Mouse (Mus musculus): ENCODE measurements around the gene Gm20503. TPM values are rescaled to one million over a fixed set of nuclear protein-coding genes. Genes with fewer than 3 reads are reported as not detected.
A peak's percentile ranks its signal among the peaks of the same experiment; 100 is the strongest.

The Gm20503 gene
- total RNA-seq, 1 experiment: not detected

DNA sequence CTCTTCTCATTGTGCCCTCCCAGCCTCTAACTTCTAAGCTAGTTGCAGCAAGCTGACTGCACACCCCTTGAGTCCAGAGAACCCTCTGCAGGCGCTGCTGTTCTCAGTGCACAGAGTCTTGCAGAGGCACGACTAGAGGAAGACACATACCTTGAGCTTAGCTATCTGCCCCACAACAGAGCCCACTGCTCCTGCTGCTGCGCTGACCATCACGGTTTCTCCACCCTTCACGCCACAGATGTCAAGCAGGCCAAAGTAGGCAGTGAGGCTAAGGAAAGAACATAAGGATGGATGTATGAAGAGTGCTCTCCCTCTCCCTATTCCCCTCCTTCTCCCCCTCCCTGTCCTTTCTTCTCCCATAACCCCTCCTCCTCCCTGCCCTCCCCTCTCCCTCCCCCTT lies 27.3 kb upstream of the Gm20503 start:
- Histone ChIP-seq H3K36me3 (ENCODE audit: control insufficient read depth, insufficient read depth, low read length, poor library complexity, severe bottlenecking) (no peaks in the 10 kb centered on the region; the same call in 1 of the 2 replicates), H3K9me3 (ENCODE audit: control insufficient read depth, insufficient read depth, low read depth, low read length) (no peaks in the 10 kb centered on the region), H3K9ac (ENCODE audit: insufficient read depth, low read depth, low read length, poor library complexity, severe bottlenecking) (no peak overlapping the region), H3K4me1 (ENCODE audit: control insufficient read depth in 2 of 2, insufficient read depth in 2 of 2, low read length in 2 of 2, poor library complexity in 1 of 2) (no peaks in the 10 kb centered on the region), H3K4me3 (ENCODE audit: insufficient read depth in 1 of 2, low read depth in 1 of 2, low read length in 2 of 2, poor library complexity in 1 of 2, severe bottlenecking in 1 of 2) (no peak overlapping the region), H3K27ac (ENCODE audit: insufficient read depth, low read depth, low read length, poor library complexity, severe bottlenecking) (no peak overlapping the region)
- TF ChIP-seq HCFC1 (IDR thresholded peaks at IDR 0.05; ENCODE audit: borderline replicate concordance, insufficient read depth, low read length) (no peak), ZC3H11A (IDR thresholded peaks at IDR 0.05; ENCODE audit: borderline replicate concordance, low read depth, low read length) (no peak)
- in situ Hi-C loops (cut with MboI; ENCODE audit: low sequenced_read_pairs in 2 of 2, unreplicated experiment in 2 of 2): no loop called here
- DNase-seq (ENCODE audit: low read depth, low spot score): no peak

DNA sequence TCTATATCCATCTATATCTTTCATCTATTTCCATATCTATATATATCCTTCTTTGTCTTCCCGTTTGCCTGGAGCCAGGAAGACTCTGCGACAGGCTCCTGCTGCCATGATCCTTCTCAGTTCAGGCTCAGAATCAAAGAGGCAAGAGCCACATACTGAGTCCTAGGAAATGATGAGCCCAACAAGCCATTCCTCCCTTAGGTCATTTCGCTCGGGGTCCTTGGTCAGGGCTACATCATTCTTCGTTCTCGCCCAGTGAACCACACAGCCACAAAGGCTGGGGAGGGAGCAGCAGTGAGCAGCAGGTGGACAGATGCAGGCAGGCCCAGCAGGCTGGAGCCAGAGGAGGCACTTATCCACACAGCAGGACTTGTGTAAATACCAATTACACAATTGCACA lies 21.6 kb upstream of the Gm20503 start:
- no peak overlapping the region for H3K27ac ChIP-seq (ENCODE audit: insufficient read depth, low read depth, low read length, poor library complexity, severe bottlenecking)
- H3K4me3 ChIP-seq (ENCODE audit: insufficient read depth in 1 of 2, low read depth in 1 of 2, low read length in 2 of 2, poor library complexity in 1 of 2, severe bottlenecking in 1 of 2): no peak overlapping the region
- no peaks in the 10 kb centered on the region for H3K9me3 ChIP-seq (ENCODE audit: control insufficient read depth, insufficient read depth, low read depth, low read length)
- no peak overlapping the region for H3K9ac ChIP-seq (ENCODE audit: insufficient read depth, low read depth, low read length, poor library complexity, severe bottlenecking)
- H3K36me3 ChIP-seq (ENCODE audit: control insufficient read depth, insufficient read depth, low read length, poor library complexity, severe bottlenecking): peaks cover 5% of the 10 kb centered on the region; the same call in 1 of the 2 replicates
- H3K4me1 ChIP-seq (ENCODE audit: control insufficient read depth in 2 of 2, insufficient read depth in 2 of 2, low read length in 2 of 2, poor library complexity in 1 of 2): peaks cover 0 to 5% of the 10 kb centered on the region in 2 experiments; a peak in 1 of 4 replicates
- in situ Hi-C loops (cut with MboI; ENCODE audit: low sequenced_read_pairs in 2 of 2, unreplicated experiment in 2 of 2): no loop called here
- DNase-seq (ENCODE audit: low read depth, low spot score): no peak
- no peak for TF ChIP-seq ZC3H11A (IDR thresholded peaks at IDR 0.05; ENCODE audit: borderline replicate concordance, low read depth, low read length)
- TF ChIP-seq MAFK (IDR thresholded peaks at IDR 0.05; ENCODE audit: insufficient read depth, low read depth, low read length): no peak
- no peak for TF ChIP-seq ZNF384 (IDR thresholded peaks at IDR 0.05; ENCODE audit: low read depth, low read length)
- TF ChIP-seq HCFC1 (IDR thresholded peaks at IDR 0.05; ENCODE audit: borderline replicate concordance, insufficient read depth, low read length): no peak
- TF ChIP-seq CHD2 (IDR thresholded peaks at IDR 0.05; ENCODE audit: low read depth, low read length): no peak

DNA sequence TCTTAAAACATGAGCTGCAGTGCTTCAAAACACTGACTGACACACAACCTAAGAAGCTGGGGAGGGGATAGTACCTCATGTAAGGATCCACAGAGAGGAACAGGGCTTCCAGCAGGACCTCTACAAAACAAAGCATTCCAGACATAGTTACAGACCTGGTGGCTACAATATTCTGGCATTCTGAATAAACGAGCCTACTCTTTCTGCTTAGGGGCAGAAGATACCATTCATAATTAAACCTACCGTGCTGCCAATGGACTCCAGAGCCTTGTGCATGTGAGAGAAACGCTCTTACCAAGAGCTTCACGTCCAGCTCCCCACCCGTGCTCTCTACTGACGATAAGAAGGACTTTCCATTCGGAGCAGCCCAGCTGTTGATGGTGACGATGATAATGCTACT lies 20.2 kb upstream of the Gm20503 start:
- in situ Hi-C loops (cut with MboI; ENCODE audit: low sequenced_read_pairs in 2 of 2, unreplicated experiment in 2 of 2): no loop called here
- Histone ChIP-seq H3K9me3 (ENCODE audit: control insufficient read depth, insufficient read depth, low read depth, low read length) (no peaks in the 10 kb centered on the region), H3K36me3 (ENCODE audit: control insufficient read depth, insufficient read depth, low read length, poor library complexity, severe bottlenecking) (peaks cover 5% of the 10 kb centered on the region; the same call in 1 of the 2 replicates), H3K4me3 (ENCODE audit: insufficient read depth in 1 of 2, low read depth in 1 of 2, low read length in 2 of 2, poor library complexity in 1 of 2, severe bottlenecking in 1 of 2) (no peak overlapping the region), H3K4me1 (ENCODE audit: control insufficient read depth in 2 of 2, insufficient read depth in 2 of 2, low read length in 2 of 2, poor library complexity in 1 of 2) (peaks cover 0 to 11% of the 10 kb centered on the region in 2 experiments; a peak in 2 of 4 replicates), H3K9ac (ENCODE audit: insufficient read depth, low read depth, low read length, poor library complexity, severe bottlenecking) (no peak overlapping the region), H3K27ac (ENCODE audit: insufficient read depth, low read depth, low read length, poor library complexity, severe bottlenecking) (no peak overlapping the region)
- TF ChIP-seq ZNF384 (IDR thresholded peaks at IDR 0.05; ENCODE audit: low read depth, low read length): no peak
- DNase-seq (ENCODE audit: low read depth, low spot score): no peak

DNA sequence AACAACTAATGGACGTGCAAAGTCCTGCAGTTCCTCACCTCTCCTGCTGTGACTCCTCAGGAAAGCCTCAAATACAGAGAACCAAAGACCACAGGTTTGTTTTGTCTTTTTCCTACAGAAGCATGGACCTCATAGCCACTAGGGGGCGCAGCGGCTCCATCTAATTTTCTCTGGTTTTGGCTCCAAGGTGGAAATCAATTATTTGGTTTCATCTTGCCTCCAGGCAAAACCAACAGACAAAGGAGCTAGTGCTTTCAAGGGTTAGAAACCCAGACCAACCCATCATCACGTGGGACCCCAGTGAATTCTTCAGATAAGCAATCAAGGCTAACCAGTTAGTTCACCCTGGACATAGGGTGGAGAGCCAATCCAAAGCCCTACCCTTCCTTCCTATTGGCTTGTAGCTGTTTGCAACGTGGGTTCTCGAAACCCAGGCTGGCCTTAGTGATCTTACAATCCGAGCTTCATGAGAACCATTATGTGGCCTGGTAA lies 17.8 kb upstream of the Gm20503 start:
- Histone ChIP-seq H3K4me1 (ENCODE audit: control insufficient read depth in 2 of 2, insufficient read depth in 2 of 2, low read length in 2 of 2, poor library complexity in 1 of 2) (peaks cover 0 to 13% of the 10 kb centered on the region in 2 experiments; a peak in 3 of 4 replicates), H3K9me3 (ENCODE audit: control insufficient read depth, insufficient read depth, low read depth, low read length) (no peaks in the 10 kb centered on the region), H3K27ac (ENCODE audit: insufficient read depth, low read depth, low read length, poor library complexity, severe bottlenecking) (no peak overlapping the region), H3K36me3 (ENCODE audit: control insufficient read depth, insufficient read depth, low read length, poor library complexity, severe bottlenecking) (peaks cover 5% of the 10 kb centered on the region; the same call in 1 of the 2 replicates), H3K4me3 (ENCODE audit: insufficient read depth in 1 of 2, low read depth in 1 of 2, low read length in 2 of 2, poor library complexity in 1 of 2, severe bottlenecking in 1 of 2) (no peak overlapping the region), H3K9ac (ENCODE audit: insufficient read depth, low read depth, low read length, poor library complexity, severe bottlenecking) (no peak overlapping the region)
- peak; percentile 95 for DNase-seq (ENCODE audit: low read depth, low spot score)
- in situ Hi-C loops (cut with MboI; ENCODE audit: low sequenced_read_pairs in 2 of 2, unreplicated experiment in 2 of 2): no loop called here
- no peak for TF ChIP-seq HCFC1 (IDR thresholded peaks at IDR 0.05; ENCODE audit: borderline replicate concordance, insufficient read depth, low read length)
- peak; percentile 17; the same call in 1 of the 2 replicates for TF ChIP-seq ZC3H11A (IDR thresholded peaks at IDR 0.05; ENCODE audit: borderline replicate concordance, low read depth, low read length)

DNA sequence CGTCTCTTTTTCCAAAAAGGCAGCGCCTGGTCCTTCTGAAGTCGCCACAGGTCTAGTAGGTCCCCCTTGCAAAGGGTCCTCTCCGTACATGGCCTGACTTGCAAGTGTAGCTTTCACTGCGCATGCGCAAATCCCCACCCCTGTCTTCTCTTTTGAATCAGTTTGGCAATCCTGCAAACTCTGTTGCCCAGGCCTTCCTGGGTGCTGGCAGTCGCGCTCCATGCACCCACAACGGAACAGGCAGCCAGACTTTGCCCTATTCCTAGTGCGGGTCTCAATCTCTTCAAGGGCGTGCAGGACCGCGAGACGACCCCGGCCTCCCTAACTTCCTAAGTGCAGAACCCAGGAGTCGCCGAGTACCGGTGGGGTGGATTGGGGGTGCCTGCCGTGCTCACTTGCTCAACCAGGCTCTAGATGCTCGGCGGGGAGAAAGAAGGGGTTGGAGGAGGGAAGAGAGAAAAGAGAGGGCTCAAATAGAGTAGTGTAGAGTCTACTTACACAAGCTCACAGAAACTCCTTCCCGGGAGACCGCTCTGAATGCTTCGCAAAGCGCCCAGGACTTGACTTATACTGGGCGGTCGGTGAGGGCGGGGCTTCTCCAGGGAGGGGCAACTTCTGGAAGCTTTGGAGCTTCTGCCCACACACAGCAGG lies 16.3 kb upstream of the Gm20503 start, which contains the start of gene Ptgr1:
Ptgr1 (minus strand) TSS at position 580 of the 651 bp plus-strand sequence.
- peak; percentile 83 for DNase-seq (ENCODE audit: low read depth, low spot score)
- H3K36me3 ChIP-seq (ENCODE audit: control insufficient read depth, insufficient read depth, low read length, poor library complexity, severe bottlenecking): 0 out of 2 replicates have a peak, but pooled peaks cover 2% of the 10 kb centered on the region
- TF ChIP-seq ZNF384 (IDR thresholded peaks at IDR 0.05; ENCODE audit: low read depth, low read length): no peak
- TF ChIP-seq MAFK (IDR thresholded peaks at IDR 0.05; ENCODE audit: insufficient read depth, low read depth, low read length): no peak
- no peak for TF ChIP-seq HCFC1 (IDR thresholded peaks at IDR 0.05; ENCODE audit: borderline replicate concordance, insufficient read depth, low read length)
- TF ChIP-seq ZC3H11A (IDR thresholded peaks at IDR 0.05; ENCODE audit: borderline replicate concordance, low read depth, low read length): no peak
- TF ChIP-seq CHD2 (IDR thresholded peaks at IDR 0.05; ENCODE audit: low read depth, low read length): no peak
- no peaks in the 10 kb centered on the region for H3K9me3 ChIP-seq (ENCODE audit: control insufficient read depth, insufficient read depth, low read depth, low read length)
- peaks cover 0 to 13% of the 10 kb centered on the region in 2 experiments; a peak in 3 of 4 replicates for H3K4me1 ChIP-seq (ENCODE audit: control insufficient read depth in 2 of 2, insufficient read depth in 2 of 2, low read length in 2 of 2, poor library complexity in 1 of 2)
- H3K4me3 ChIP-seq (ENCODE audit: insufficient read depth in 1 of 2, low read depth in 1 of 2, low read length in 2 of 2, poor library complexity in 1 of 2, severe bottlenecking in 1 of 2): peak within 1 kb of the TSS; percentile 57 to 73
- peak within 1 kb of the TSS; percentile 52 for H3K9ac ChIP-seq (ENCODE audit: insufficient read depth, low read depth, low read length, poor library complexity, severe bottlenecking)
- no peak within 1 kb of the TSS for H3K27ac ChIP-seq (ENCODE audit: insufficient read depth, low read depth, low read length, poor library complexity, severe bottlenecking)
- in situ Hi-C loops (cut with MboI; ENCODE audit: low sequenced_read_pairs in 2 of 2, unreplicated experiment in 2 of 2): no loop called here

Measured in ES-E14 (cell line).